Comparison of ENCODE assay signal across 12 mouse cellular contexts in genomic region chr4:135606271-135606670, GRCm38 (mm10).
"Had no signal": no experiment of that assay in that cellular context is flagged by ENCODE, and none has a peak within 500 bp of the region (broad histone marks: within the 10 kb centered on the region; RNA-seq: fewer than 3 reads in every experiment).

No protein-coding gene starts in this region.

- DNase-seq: retina, postnatal 1 day; right cerebral cortex, adult 18-20 months; right cerebral cortex, postnatal 14 days; right cerebral cortex, postnatal 25 days; right cerebral cortex, postnatal 4 days; spleen, adult 18-20 months; thymus, adult 18-20 months; thymus, adult 2 months; thymus, postnatal 14 days; thymus, postnatal 25 days; thymus, postnatal 36 days; thymus, postnatal 4 days had no signal
